Mouse (Mus musculus) liver, embryonic 13.5 days (tissue): ENCODE measurements around the gene Dhx32. TPM values are rescaled to one million over a fixed set of nuclear protein-coding genes. Genes with fewer than 3 reads are reported as not detected.

Experiments used
- ATAC-seq: fragments of 200-750 bp; cut with Nextera tagmentation; 2 replicates; pipeline ENCODE4 v1.8.0; 2017; ENCODE audit warnings: low read depth, mild to moderate bottlenecking, moderate number of reproducible peaks, moderate library complexity
- DNase-seq: peaks from one replicate; pipeline ENCODE4 v3.0.0; 2022
- H3K27ac ChIP-seq: fragments of 300-500 bp; sonication (generic); 2 replicates; pipeline ENCODE4 v1.5.1; 2015; ENCODE audit warnings: moderate library complexity, mild to moderate bottlenecking, inconsistent platforms
- H3K27me3 ChIP-seq: fragments of 300-500 bp; sonication (generic); 2 replicates; pipeline ENCODE4 v1.6.1; 2015; ENCODE audit warnings: mild to moderate bottlenecking, inconsistent platforms
- H3K36me3 ChIP-seq: fragments of 300-500 bp; sonication (generic); 2 replicates; pipeline ENCODE4 v1.6.1; 2015; ENCODE audit warnings: mild to moderate bottlenecking, inconsistent platforms
- H3K4me1 ChIP-seq: fragments of 300-500 bp; sonication (generic); replicated peaks from 2 replicates; pipeline ENCODE4 v1.6.1; 2015; ENCODE audit warnings: inconsistent platforms
- H3K4me2 ChIP-seq: fragments of 300-500 bp; sonication (generic); 2 replicates; pipeline ENCODE4 v1.6.1; 2015; ENCODE audit warnings: inconsistent platforms, mild to moderate bottlenecking, moderate library complexity
- H3K4me3 ChIP-seq: fragments of 300-500 bp; sonication (generic); replicated peaks from 2 replicates; pipeline ENCODE4 v1.5.1; 2015; ENCODE audit warnings: mild to moderate bottlenecking, inconsistent platforms
- H3K9ac ChIP-seq: fragments of 300-500 bp; sonication (generic); 2 replicates; pipeline ENCODE4 v1.6.1; 2015; ENCODE audit warnings: mild to moderate bottlenecking, inconsistent platforms
- H3K9me3 ChIP-seq: fragments of 300-500 bp; sonication (generic); replicated peaks from 2 replicates; pipeline ENCODE4 v1.6.1; 2016; ENCODE audit warnings: inconsistent platforms
- WGBS: fragments of 180-500 bp; shearing (Covaris S2); methylation state at CpG from one replicate; pipeline ENCODE4 v1.1.7; 2015; ENCODE audit not compliant: insufficient replicate concordance; 5-methylcytosine and 5-hydroxymethylcytosine counted together
- polyA plus RNA-seq: library from polyadenylated mRNA; unstranded; fragments of >200 nt; fragmentation: Nextera tagmentation; extraction: Ambion mirVana; gene quantifications from 2 replicates; pipeline ENCODE4 v1.2.1, GENCODE M21; 2015

The Dhx32 gene
- polyA plus RNA-seq: 13.1 and 15.4 TPM in 2 replicates

DNA sequence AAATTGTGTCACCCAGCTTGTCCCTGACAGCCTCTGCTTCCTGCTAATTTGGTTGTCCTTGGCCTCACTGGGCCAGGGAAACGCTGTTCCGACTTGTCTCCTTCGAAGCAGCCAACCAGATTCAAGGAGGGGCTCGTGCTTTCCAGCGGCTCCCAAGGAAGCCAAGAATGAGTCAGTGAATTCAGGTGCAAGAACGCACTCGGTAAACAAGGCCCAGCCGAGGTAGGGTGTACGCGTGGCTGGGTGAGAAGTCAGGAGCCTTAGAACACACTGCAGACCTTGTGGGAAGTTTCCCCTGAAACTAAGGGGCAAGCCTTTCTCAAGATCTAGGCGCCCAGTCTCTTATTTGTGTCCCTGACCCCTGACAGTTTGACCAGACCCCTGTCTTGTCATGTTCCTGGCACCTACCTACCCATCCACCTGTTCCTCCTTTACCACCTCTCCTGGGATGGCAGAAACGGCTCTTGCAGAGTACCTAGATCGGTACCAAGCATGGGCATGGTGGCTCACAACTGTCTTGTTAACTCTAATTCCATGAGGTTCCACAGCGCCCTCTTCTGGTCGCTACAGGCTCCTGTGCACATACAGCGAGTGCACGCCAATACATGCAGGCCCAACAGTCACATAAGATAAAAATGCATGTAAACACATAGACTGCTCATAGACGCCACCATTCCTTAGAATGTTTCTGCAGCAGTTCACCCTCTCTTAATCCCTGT is at the start of gene Dhx32:
TSS of gene Dhx32 (minus strand) at position 10 of the 719 bp plus-strand sequence.
- 21% methylated on average over 18 of the region's 18 CpGs for WGBS
- DNase-seq (peak; percentile 72), ATAC-seq (peak; percentile 92)
- peak within 1 kb of the TSS; percentile 41; the same call in 1 of the 2 replicates for H3K9ac ChIP-seq
- peak within 1 kb of the TSS; percentile 73 for H3K27ac ChIP-seq
- no peaks in the 10 kb centered on the region for H3K36me3 ChIP-seq
- H3K4me1 ChIP-seq: peaks cover 16% of the 10 kb centered on the region
- no peaks in the 10 kb centered on the region for H3K9me3 ChIP-seq
- no peaks in the 10 kb centered on the region for H3K27me3 ChIP-seq
- H3K4me3 ChIP-seq: peak within 1 kb of the TSS; percentile 23
- H3K4me2 ChIP-seq: peak within 1 kb of the TSS; percentile 55

DNA sequence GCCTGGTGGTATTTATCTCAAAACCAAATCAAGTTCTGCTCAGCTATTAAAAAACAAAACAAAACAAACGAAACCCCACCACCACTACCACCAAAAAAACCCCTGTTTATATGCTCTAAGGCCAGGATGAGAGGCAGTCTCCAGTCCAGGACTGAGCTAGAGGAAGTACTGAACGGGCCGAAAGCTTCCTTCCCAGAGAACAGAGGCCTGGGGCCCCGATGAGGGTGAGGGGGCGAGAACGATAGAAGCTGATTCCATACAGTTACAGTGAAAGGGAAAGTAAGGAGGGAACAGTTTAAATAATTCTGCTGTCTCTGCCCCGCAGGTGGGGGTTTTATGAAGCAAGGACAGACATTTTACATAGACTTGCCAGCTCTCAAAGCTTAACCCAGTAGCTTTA is 47.1 kb upstream of the Dhx32 start:
- no peak overlapping the region for H3K9ac ChIP-seq

DNA sequence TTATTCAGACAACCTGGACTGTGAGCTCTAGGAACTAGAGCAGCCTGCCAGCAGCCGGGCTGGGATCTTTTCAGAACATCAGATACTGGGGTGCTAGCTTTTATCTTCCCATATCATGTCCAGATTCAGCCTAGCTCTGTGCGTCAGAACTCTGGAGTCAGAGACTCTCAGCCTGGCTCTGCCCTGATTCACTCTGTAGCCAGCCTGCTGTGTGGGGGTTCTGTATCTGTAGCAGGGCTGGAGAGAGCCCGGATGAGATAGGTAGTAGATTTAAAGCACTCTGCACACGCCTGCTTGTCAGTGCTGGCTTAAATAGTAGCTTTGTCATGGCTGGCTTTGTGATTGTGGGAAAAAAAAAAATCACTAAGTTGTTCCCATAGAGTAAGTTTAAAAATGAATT is 46.0 kb upstream of the Dhx32 start:
- H3K4me3 ChIP-seq: no peak overlapping the region
- DNase-seq (no peak), ATAC-seq (no peak)
- H3K27ac ChIP-seq: no peak overlapping the region
- no peaks in the 10 kb centered on the region for H3K4me1 ChIP-seq
- H3K4me2 ChIP-seq: no peak overlapping the region
- WGBS: 50% methylated on average over 4 of the region's 4 CpGs
- H3K9me3 ChIP-seq: no peaks in the 10 kb centered on the region
- H3K9ac ChIP-seq: no peak overlapping the region
- no peaks in the 10 kb centered on the region for H3K36me3 ChIP-seq
- no peaks in the 10 kb centered on the region for H3K27me3 ChIP-seq

More for the DNA sequence above, 47.1 kb upstream of the Dhx32 start:
- H3K27me3 ChIP-seq: no peaks in the 10 kb centered on the region
- ATAC-seq (no peak), DNase-seq (no peak)
- H3K4me2 ChIP-seq: no peak overlapping the region
- no peak overlapping the region for H3K4me3 ChIP-seq
- H3K9me3 ChIP-seq: no peaks in the 10 kb centered on the region
- no peak overlapping the region for H3K27ac ChIP-seq
- H3K4me1 ChIP-seq: no peaks in the 10 kb centered on the region
- 25% methylated on average over 7 of the region's 7 CpGs for WGBS
- H3K36me3 ChIP-seq: no peaks in the 10 kb centered on the region

DNA sequence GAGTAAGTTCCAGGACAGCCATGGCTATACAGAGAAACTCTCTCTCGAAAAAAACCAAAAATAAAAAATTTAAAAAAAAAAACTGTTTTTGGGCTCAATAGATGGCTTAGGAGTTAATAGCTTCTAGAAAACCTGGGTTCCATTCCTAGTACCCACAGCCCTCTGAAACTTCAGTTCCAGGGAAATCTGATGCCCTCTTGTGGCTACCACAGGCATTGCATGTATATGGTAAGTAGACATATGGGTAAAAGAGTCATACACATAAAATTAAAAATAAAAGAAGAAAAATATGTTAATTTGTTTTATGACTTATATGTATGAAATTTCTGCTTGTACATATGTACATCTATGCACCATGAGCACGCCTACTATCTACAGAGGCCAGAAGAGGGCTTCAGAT is 42.1 kb upstream of the Dhx32 start:
- WGBS: 49% methylated on average over 2 of the region's 2 CpGs
- Histone ChIP-seq H3K4me3 (no peak overlapping the region), H3K27me3 (no peaks in the 10 kb centered on the region), H3K27ac (no peak overlapping the region), H3K4me2 (no peak overlapping the region), H3K4me1 (no peaks in the 10 kb centered on the region), H3K9ac (no peak overlapping the region), H3K36me3 (no peaks in the 10 kb centered on the region), H3K9me3 (no peaks in the 10 kb centered on the region)
- ATAC-seq: no peak
- no peak for DNase-seq

DNA sequence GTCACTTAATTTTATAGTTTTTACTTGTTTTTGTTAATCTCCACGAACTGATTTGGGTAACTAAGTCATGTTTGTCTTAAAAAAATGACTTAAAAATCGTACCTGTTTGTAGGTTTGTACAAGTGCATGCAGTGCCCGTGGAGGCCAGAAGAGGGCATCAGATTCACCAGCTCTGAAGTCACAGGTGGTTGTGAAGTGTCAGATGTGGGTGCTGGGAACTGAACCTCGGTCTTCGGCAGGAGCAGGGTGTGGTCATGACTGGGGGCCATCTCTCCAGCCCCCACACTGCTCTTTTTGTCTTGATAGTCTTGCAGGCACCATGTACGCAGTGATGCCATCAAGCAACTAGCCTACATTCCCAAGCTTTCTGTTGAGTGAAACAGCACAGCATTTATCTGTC is 41.2 kb upstream of the Dhx32 start:
- Histone ChIP-seq H3K4me1 (no peaks in the 10 kb centered on the region), H3K9me3 (no peaks in the 10 kb centered on the region), H3K9ac (no peak overlapping the region), H3K4me3 (no peak overlapping the region), H3K27ac (no peak overlapping the region), H3K27me3 (no peaks in the 10 kb centered on the region), H3K36me3 (no peaks in the 10 kb centered on the region), H3K4me2 (no peak overlapping the region)
- ATAC-seq (no peak), DNase-seq (no peak)
- WGBS: 71% methylated on average over 6 of the region's 6 CpGs

DNA sequence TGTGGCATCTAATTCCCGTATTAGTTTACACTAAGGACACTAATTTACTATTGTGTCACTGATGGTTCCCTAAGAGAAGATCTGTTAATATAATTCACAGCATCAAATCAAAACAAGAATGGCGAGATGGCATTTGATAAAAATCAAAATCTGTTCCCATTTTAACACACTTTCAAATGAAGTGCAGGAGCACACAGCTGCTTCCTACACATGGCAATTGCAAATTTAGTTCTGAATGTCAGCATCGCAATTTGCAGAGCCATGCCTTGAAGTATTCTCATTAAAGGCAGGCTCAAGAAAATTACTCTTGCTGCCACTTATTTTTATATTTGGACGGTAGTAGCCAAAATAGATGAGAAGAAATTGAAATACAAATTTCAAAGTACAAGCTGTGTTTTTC is 30.8 kb upstream of the Dhx32 start:
- no peak for ATAC-seq
- Histone ChIP-seq H3K36me3 (no peaks in the 10 kb centered on the region), H3K4me1 (no peaks in the 10 kb centered on the region), H3K9ac (no peak overlapping the region), H3K4me2 (no peak overlapping the region), H3K27ac (no peak overlapping the region), H3K9me3 (no peaks in the 10 kb centered on the region), H3K4me3 (no peak overlapping the region), H3K27me3 (no peaks in the 10 kb centered on the region)
- DNase-seq: no peak
- whole genome bisulfite sequencing: 63% methylated on average over 4 of the region's 4 CpGs

DNA sequence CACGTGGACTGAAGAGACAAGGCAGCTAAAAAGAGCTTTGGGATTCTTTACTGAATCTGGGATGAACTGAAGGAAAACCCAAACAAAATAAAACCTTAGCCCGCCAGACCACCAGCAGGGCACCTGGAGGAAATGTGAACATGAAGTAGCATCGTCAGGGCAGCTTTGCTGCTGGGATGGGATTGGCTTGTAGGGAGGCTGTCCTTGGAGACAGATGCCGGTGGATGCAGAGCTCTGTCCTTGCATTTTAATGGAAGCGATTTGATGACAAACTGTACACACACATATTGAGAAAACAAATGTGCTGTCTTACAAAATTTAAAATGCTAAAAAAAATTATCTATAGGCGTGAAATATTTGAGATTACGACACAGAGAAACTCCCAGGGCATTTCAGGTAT is 30.4 kb upstream of the Dhx32 start:
- WGBS: 59% methylated on average over 7 of the region's 7 CpGs
- H3K4me3 ChIP-seq: no peak overlapping the region
- no peaks in the 10 kb centered on the region for H3K9me3 ChIP-seq
- H3K27ac ChIP-seq: no peak overlapping the region
- H3K9ac ChIP-seq: no peak overlapping the region
- H3K27me3 ChIP-seq: no peaks in the 10 kb centered on the region
- no peak overlapping the region for H3K4me2 ChIP-seq
- no peaks in the 10 kb centered on the region for H3K4me1 ChIP-seq
- DNase-seq (no peak), ATAC-seq (no peak)
- no peaks in the 10 kb centered on the region for H3K36me3 ChIP-seq

DNA sequence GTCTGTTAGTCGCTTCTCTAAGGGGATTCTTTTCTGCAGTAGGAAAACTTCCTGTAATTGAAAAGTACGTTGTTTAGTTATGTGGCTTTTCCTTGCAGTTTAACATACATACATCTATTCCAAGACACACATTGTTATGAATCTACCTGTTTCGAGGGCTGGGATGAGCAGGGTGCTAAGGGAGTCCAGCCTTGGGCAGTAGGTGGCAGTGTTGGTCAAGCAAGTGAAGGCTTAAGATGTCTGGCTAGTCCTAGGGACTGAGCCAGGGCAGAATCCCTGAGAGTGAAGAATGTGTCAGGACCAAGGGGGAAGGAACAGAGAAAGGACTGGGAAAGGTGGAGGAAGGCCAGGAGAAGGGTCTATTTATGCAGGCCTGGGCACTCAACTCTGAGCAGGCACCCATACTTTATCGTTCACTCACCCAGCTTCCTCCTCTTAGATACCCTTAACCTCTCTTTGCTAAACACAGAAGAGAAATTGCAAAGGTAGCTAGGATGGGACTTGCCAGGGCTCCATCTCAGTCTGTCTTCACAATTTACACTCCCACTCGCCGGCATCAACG is 23.2 kb upstream of the Dhx32 start:
- no peak overlapping the region for H3K4me2 ChIP-seq
- ATAC-seq (no peak), DNase-seq (no peak)
- no peaks in the 10 kb centered on the region for H3K9me3 ChIP-seq
- H3K36me3 ChIP-seq: no peaks in the 10 kb centered on the region
- H3K27me3 ChIP-seq: no peaks in the 10 kb centered on the region
- no peaks in the 10 kb centered on the region for H3K4me1 ChIP-seq
- 38% methylated on average over 7 of the region's 7 CpGs for WGBS
- H3K4me3 ChIP-seq: no peak overlapping the region
- no peak overlapping the region for H3K27ac ChIP-seq
- H3K9ac ChIP-seq: no peak overlapping the region

DNA sequence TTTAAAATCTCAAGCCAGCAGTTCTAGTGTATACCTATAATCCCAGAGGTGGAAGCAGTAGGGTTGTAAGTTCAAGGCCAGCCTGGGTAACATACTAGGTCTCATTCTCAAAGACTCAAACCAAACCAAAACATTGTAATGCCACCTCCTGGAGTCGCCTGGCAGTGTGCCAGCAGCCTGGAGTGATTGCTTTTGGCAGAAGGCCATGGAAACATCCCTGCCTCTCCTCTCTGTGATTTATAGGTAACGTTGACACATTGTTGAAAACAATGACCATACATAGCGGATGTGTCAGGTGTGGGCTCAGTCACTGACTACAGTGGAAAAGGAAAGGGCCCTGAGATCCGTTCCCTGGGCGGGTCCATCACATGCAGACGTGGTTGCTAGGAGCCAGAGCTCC is 19.3 kb upstream of the Dhx32 start:
- ATAC-seq (no peak), DNase-seq (no peak)
- H3K36me3 ChIP-seq: no peaks in the 10 kb centered on the region
- no peak overlapping the region for H3K4me2 ChIP-seq
- H3K4me1 ChIP-seq: no peaks in the 10 kb centered on the region
- H3K4me3 ChIP-seq: no peak overlapping the region
- WGBS: 46% methylated on average over 6 of the region's 6 CpGs
- H3K9me3 ChIP-seq: no peaks in the 10 kb centered on the region
- H3K27me3 ChIP-seq: no peaks in the 10 kb centered on the region
- H3K27ac ChIP-seq: no peak overlapping the region
- no peak overlapping the region for H3K9ac ChIP-seq

DNA sequence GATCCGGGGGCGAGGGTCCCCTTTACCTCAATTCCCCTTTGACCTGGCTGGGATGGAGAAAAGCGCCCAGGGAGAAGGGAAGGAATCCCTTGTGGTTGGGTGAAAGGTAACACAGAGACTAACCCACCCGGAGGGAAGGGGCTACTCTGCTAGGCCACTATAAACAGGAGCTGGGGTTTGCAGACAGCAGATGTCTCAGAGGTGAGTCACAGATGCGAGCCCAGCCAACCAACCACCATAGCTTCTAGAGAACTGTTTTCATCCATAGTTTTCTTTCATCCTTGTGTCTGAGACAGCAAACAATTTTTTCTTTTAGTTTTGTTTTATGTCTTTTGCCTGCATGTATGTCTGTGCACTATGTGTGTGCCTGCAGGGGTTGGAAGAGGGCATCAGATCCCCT is 17.4 kb upstream of the Dhx32 start:
- no peaks in the 10 kb centered on the region for H3K27me3 ChIP-seq
- no peak overlapping the region for H3K9ac ChIP-seq
- no peaks in the 10 kb centered on the region for H3K4me1 ChIP-seq
- no peaks in the 10 kb centered on the region for H3K36me3 ChIP-seq
- no peak overlapping the region for H3K4me2 ChIP-seq
- no peak overlapping the region for H3K27ac ChIP-seq
- no peak overlapping the region for H3K4me3 ChIP-seq
- 58% methylated on average over 5 of the region's 5 CpGs for WGBS
- ATAC-seq (no peak), DNase-seq (no peak)
- H3K9me3 ChIP-seq: no peaks in the 10 kb centered on the region

DNA sequence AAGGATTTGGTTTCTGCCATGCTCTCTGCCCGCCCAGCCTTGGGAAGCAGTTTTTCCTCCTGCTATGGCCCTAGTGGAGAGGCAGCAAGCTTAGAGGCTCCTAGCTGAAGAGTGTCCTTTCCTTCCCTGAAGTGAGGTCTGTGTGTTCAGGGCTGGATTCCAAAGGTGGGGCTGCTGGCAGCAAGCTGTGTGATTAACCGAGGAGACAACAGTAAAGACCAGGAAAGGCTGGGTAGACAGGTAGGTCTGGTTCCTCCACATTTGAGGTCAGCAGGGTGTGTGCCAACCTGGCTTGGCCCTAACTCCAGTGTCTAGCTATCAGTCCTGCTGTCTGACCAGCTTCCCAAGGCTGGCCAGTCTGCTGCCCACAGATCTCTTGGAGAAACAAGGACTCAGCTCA is 12.2 kb upstream of the Dhx32 start:
- ATAC-seq (no peak), DNase-seq (no peak)
- Histone ChIP-seq H3K4me3 (no peak overlapping the region), H3K27me3 (no peaks in the 10 kb centered on the region), H3K9me3 (no peaks in the 10 kb centered on the region), H3K4me2 (no peak overlapping the region), H3K4me1 (no peaks in the 10 kb centered on the region), H3K36me3 (no peaks in the 10 kb centered on the region), H3K9ac (no peak overlapping the region), H3K27ac (no peak overlapping the region)
- WGBS: 69% methylated on average over 2 of the region's 2 CpGs
